In the genomic region with DNA sequence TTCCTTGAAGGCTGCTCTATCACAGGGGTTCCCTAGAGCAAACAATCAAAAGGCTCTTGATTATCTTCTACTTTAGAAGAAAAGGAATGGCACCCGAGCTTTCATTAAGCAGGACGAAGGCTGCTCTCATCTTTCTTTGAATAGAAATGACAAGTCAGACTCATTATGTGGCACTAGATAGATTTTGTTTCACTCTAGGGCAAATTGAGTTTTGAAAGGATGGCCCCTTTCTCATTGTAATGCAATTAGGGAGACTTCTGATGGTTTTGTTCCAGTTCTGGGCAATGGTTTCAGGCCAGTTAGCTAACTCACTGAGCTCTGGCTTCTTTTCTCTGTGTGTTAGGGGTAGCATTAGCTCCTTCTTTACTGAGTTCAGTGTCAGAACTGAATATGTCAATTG, we compare ENCODE assay signal across 19 mouse cellular contexts.
"Had no signal": no experiment of that assay in that cellular context is flagged by ENCODE, and none has a peak within 500 bp of the region (broad histone marks: within the 10 kb centered on the region; RNA-seq: fewer than 3 reads in every experiment).

No protein-coding gene starts in this region.

- H3K27me3 ChIP-seq: intestine, embryonic 15.5 days had no signal

- H3K9me3 ChIP-seq: heart, embryonic 13.5 days; heart, embryonic 15.5 days; hindbrain, embryonic 10.5 days; hindbrain, embryonic 12.5 days; intestine, embryonic 15.5 days; kidney, embryonic 15.5 days; limb, embryonic 13.5 days; limb, embryonic 15.5 days; liver, embryonic 12.5 days had no signal

- H3K36me3 ChIP-seq: heart, embryonic 13.5 days; heart, embryonic 15.5 days; hindbrain, embryonic 10.5 days; hindbrain, embryonic 12.5 days; intestine, embryonic 15.5 days; kidney, embryonic 15.5 days; limb, embryonic 13.5 days; limb, embryonic 15.5 days; liver, embryonic 12.5 days had no signal

- H3K4me3 ChIP-seq: heart, adult 2 months; intestine, embryonic 15.5 days had no signal

- H3K9ac ChIP-seq: heart, embryonic 15.5 days; hindbrain, embryonic 12.5 days; hindbrain, embryonic 14.5 days; intestine, embryonic 15.5 days; kidney, embryonic 15.5 days; limb, embryonic 13.5 days; limb, embryonic 15.5 days; liver, embryonic 12.5 days had no signal

- H3K4me1 ChIP-seq: intestine, embryonic 15.5 days had no signal

- DNase-seq: gastrocnemius, postnatal 14 days; gastrocnemius, postnatal 36 days; heart, adult 2 months; heart, postnatal 14 days; heart, postnatal 4 days; layer of hippocampus, adult 9-11 months; layer of hippocampus, postnatal 36 days; left cerebral cortex, postnatal 4 days had no signal

- H3K27ac ChIP-seq: heart, adult 2 months; heart, embryonic 13.5 days; heart, embryonic 15.5 days; hindbrain, embryonic 10.5 days; hindbrain, embryonic 12.5 days; hindbrain, embryonic 14.5 days; intestine, embryonic 15.5 days; kidney, postnatal 0 days; limb, embryonic 13.5 days; limb, embryonic 15.5 days; liver, embryonic 12.5 days had no signal
